Mouse (Mus musculus) MEL (cell line): Measurements from ENCODE around the gene Gimap9. TPM values are rescaled to one million over a fixed set of nuclear protein-coding genes. Genes with fewer than 3 reads are reported as not detected.
A peak's percentile ranks its signal among the peaks of the same experiment; 100 is the strongest.

Experiments
- DNase-seq: peaks from one replicate; pipeline ENCODE4 v3.0.0; 2011; ENCODE audit warnings: low read depth, low spot score
- H3K27ac ChIP-seq: 2 replicates; pipeline ENCODE4 v1.5.1; 2012; ENCODE audit warnings: low read depth, mild to moderate bottlenecking, control low read depth, low read length, moderate library complexity; ENCODE audit not compliant: control insufficient read depth
- H3K27me3 ChIP-seq, 2 experiments: fragments of 150-350 bp in 1 of 2; sonication (generic) in 1 of 2; 2 replicates each; pipeline ENCODE4 v1.6.1; 2012; ENCODE audit warnings: low read length in 2 of 2, mild to moderate bottlenecking in 2 of 2, improper control_type of control experiment in 1 of 2, moderate library complexity in 1 of 2; ENCODE audit not compliant: insufficient read depth in 2 of 2, control insufficient read depth in 1 of 2
- H3K36me3 ChIP-seq, 2 experiments: 2 replicates each; pipeline ENCODE4 v1.6.1; 2012 to 2014; ENCODE audit warnings: low read length in 2 of 2, improper control_type of control experiment in 1 of 2, inconsistent platforms in 1 of 2, mild to moderate bottlenecking in 1 of 2; ENCODE audit not compliant: insufficient read depth in 2 of 2, control insufficient read depth in 1 of 2
- H3K4me1 ChIP-seq, 2 experiments: fragments of 150-350 bp in 1 of 2; sonication (generic) in 1 of 2; 2 replicates each; pipeline ENCODE4 v1.6.1; 2012; ENCODE audit warnings: low read length in 2 of 2, improper control_type of control experiment in 1 of 2, mild to moderate bottlenecking in 1 of 2; ENCODE audit not compliant: insufficient read depth in 2 of 2, control insufficient read depth in 1 of 2
- H3K4me3 ChIP-seq, 2 experiments: fragments of 150-350 bp in 1 of 2; sonication (generic) in 1 of 2; 2 replicates each; pipeline ENCODE4 v1.5.1; 2012; ENCODE audit warnings: low read depth in 2 of 2, low read length in 2 of 2, mild to moderate bottlenecking in 2 of 2, moderate library complexity in 2 of 2, control low read depth in 1 of 2, improper control_type of control experiment in 1 of 2; ENCODE audit not compliant: control insufficient read depth in 1 of 2, insufficient read depth in 1 of 2
- H3K79me2 ChIP-seq: 2 replicates; pipeline ENCODE4 v1.6.1; 2012; ENCODE audit warnings: mild to moderate bottlenecking, low read length, moderate library complexity; ENCODE audit not compliant: control insufficient read depth, poor library complexity, insufficient read depth
- H3K9ac ChIP-seq: 2 replicates; pipeline ENCODE4 v1.6.1; 2012; ENCODE audit warnings: low read depth, mild to moderate bottlenecking, control low read depth, low read length, moderate library complexity; ENCODE audit not compliant: control insufficient read depth, poor library complexity, severe bottlenecking
- H3K9me3 ChIP-seq: fragments of 150-350 bp; sonication (generic); replicated peaks from 2 replicates; pipeline ENCODE4 v1.6.1; 2012; ENCODE audit warnings: mild to moderate bottlenecking, low read length, improper control_type of control experiment, moderate library complexity; ENCODE audit not compliant: insufficient read depth
- BHLHE40 ChIP-seq: IDR thresholded peaks from 2 replicates; pipeline ENCODE4 v1.6.1; 2012; ENCODE audit warnings: low read depth, mild to moderate bottlenecking, inconsistent platforms, low read length, improper control_type of control experiment, borderline replicate concordance
- CTCF ChIP-seq, 3 experiments: IDR thresholded peaks in 2 of 3; conservative IDR thresholded peaks in 1 of 3; 2 replicates each; pipeline ENCODE4 v1.5.1; 2011 to 2012; ENCODE audit warnings: low read length in 3 of 3, low read depth in 2 of 3, mild to moderate bottlenecking in 2 of 3, improper control_type of control experiment in 1 of 3, inconsistent platforms in 1 of 3, mixed read lengths in 1 of 3, moderate library complexity in 1 of 3; ENCODE audit not compliant: control insufficient read depth in 1 of 3, insufficient read depth in 1 of 3, poor library complexity in 1 of 3, severe bottlenecking in 1 of 3
- E2F4 ChIP-seq: IDR thresholded peaks from 2 replicates; pipeline ENCODE4 v1.6.1; 2011; ENCODE audit warnings: low read depth, low read length, improper control_type of control experiment, borderline replicate concordance
- ELF1 ChIP-seq: IDR thresholded peaks from 2 replicates; pipeline ENCODE4 v1.6.1; 2014; ENCODE audit warnings: low read depth, mild to moderate bottlenecking, inconsistent platforms, low read length, improper control_type of control experiment, moderate library complexity
- EP300 ChIP-seq, 2 experiments: IDR thresholded peaks; 2 replicates each; pipeline ENCODE4 v1.6.1; 2011; ENCODE audit warnings: improper control_type of control experiment in 2 of 2, low read length in 2 of 2, low read depth in 1 of 2, mild to moderate bottlenecking in 1 of 2
- ETS1 ChIP-seq: IDR thresholded peaks from 2 replicates; pipeline ENCODE4 v1.6.1; 2012; ENCODE audit warnings: low read depth, mild to moderate bottlenecking, inconsistent platforms, low read length, improper control_type of control experiment, moderate library complexity
- GATA1 ChIP-seq: IDR thresholded peaks from 2 replicates; pipeline ENCODE4 v1.6.1; 2011; ENCODE audit warnings: low read depth, low read length, improper control_type of control experiment
- HCFC1 ChIP-seq: IDR thresholded peaks from 2 replicates; pipeline ENCODE4 v1.6.1; 2012; ENCODE audit warnings: low read depth, mild to moderate bottlenecking, inconsistent platforms, low read length, improper control_type of control experiment, moderate library complexity
- JUND ChIP-seq: IDR thresholded peaks from 2 replicates; pipeline ENCODE4 v1.6.1; 2011; ENCODE audit warnings: low read depth, mild to moderate bottlenecking, improper control_type of control experiment, low read length
- KAT2A ChIP-seq: conservative IDR thresholded peaks from 2 replicates; pipeline ENCODE4 v1.6.1; 2012; ENCODE audit warnings: low read depth, low read length, improper control_type of control experiment, inconsistent platforms
- MAZ ChIP-seq: IDR thresholded peaks from 2 replicates; pipeline ENCODE4 v1.6.1; 2012; ENCODE audit warnings: low read depth, mild to moderate bottlenecking, inconsistent platforms, low read length, improper control_type of control experiment
- MXI1 ChIP-seq: IDR thresholded peaks from 2 replicates; pipeline ENCODE4 v1.6.1; 2011; ENCODE audit warnings: mild to moderate bottlenecking, low read depth, low read length, improper control_type of control experiment
- MYB ChIP-seq: IDR thresholded peaks from 2 replicates; pipeline ENCODE4 v1.6.1; 2011; ENCODE audit warnings: mild to moderate bottlenecking, low read depth, low read length, improper control_type of control experiment
- MYC ChIP-seq: IDR thresholded peaks from 2 replicates; pipeline ENCODE4 v1.6.1; 2011; ENCODE audit warnings: low read depth, mild to moderate bottlenecking, low read length, improper control_type of control experiment, moderate library complexity
- POLR2A ChIP-seq, 2 experiments: IDR thresholded peaks; 2 replicates each; pipeline ENCODE4 v1.6.1; 2011 to 2012; ENCODE audit warnings: low read length in 2 of 2, mild to moderate bottlenecking in 2 of 2, control low read depth in 1 of 2, improper control_type of control experiment in 1 of 2, low read depth in 1 of 2, moderate library complexity in 1 of 2; ENCODE audit not compliant: control insufficient read depth in 1 of 2, insufficient read depth in 1 of 2, poor library complexity in 1 of 2
- UBTF ChIP-seq: IDR thresholded peaks from 2 replicates; pipeline ENCODE4 v1.6.1; 2012; ENCODE audit warnings: low read depth, mild to moderate bottlenecking, inconsistent platforms, low read length, improper control_type of control experiment, moderate library complexity, borderline replicate concordance; ENCODE audit not compliant: insufficient read depth
- USF1 ChIP-seq: IDR thresholded peaks from 2 replicates; pipeline ENCODE4 v1.6.1; 2014; ENCODE audit warnings: low read depth, mild to moderate bottlenecking, inconsistent platforms, low read length, improper control_type of control experiment, moderate library complexity
- USF2 ChIP-seq, 2 experiments: IDR thresholded peaks; 2 replicates each; pipeline ENCODE4 v1.6.1; 2011 to 2012; ENCODE audit warnings: improper control_type of control experiment in 2 of 2, low read length in 2 of 2, borderline replicate concordance in 1 of 2, inconsistent platforms in 1 of 2, low read depth in 1 of 2, mild to moderate bottlenecking in 1 of 2; ENCODE audit not compliant: insufficient read depth in 1 of 2
- ZNF384 ChIP-seq: IDR thresholded peaks from 2 replicates; pipeline ENCODE4 v1.6.1; 2012; ENCODE audit warnings: low read depth, mild to moderate bottlenecking, inconsistent platforms, low read length, improper control_type of control experiment
- polyA plus RNA-seq, 2 experiments: library from polyadenylated mRNA; stranded (reverse) in 1 of 2; unstranded in 1 of 2; fragments of >175 nt in 1 of 2; fragments of >200 nt in 1 of 2; gene quantifications; 2 replicates each; pipeline versions ENCODE4 v1.2.1 to v1.2.4; 2012; ENCODE audit warnings: low replicate concordance in 2 of 2, low read depth in 1 of 2; ENCODE audit not compliant: insufficient read length in 2 of 2, insufficient read depth in 1 of 2, missing spikeins in 1 of 2
- total RNA-seq: library from RNA; depleted of rRNA; stranded (reverse); fragments of 300-350 nt; gene quantifications from 2 replicates; pipeline ENCODE4 v1.2.3, GENCODE M21; 2012; rRNA removed

Gimap9 gene
- total RNA-seq (3.8 and 4.8 TPM in 2 replicates), polyA plus RNA-seq (1 to 10 TPM in 1 of 2 experiments, not detected in 1; 6.2 TPM)

DNA sequence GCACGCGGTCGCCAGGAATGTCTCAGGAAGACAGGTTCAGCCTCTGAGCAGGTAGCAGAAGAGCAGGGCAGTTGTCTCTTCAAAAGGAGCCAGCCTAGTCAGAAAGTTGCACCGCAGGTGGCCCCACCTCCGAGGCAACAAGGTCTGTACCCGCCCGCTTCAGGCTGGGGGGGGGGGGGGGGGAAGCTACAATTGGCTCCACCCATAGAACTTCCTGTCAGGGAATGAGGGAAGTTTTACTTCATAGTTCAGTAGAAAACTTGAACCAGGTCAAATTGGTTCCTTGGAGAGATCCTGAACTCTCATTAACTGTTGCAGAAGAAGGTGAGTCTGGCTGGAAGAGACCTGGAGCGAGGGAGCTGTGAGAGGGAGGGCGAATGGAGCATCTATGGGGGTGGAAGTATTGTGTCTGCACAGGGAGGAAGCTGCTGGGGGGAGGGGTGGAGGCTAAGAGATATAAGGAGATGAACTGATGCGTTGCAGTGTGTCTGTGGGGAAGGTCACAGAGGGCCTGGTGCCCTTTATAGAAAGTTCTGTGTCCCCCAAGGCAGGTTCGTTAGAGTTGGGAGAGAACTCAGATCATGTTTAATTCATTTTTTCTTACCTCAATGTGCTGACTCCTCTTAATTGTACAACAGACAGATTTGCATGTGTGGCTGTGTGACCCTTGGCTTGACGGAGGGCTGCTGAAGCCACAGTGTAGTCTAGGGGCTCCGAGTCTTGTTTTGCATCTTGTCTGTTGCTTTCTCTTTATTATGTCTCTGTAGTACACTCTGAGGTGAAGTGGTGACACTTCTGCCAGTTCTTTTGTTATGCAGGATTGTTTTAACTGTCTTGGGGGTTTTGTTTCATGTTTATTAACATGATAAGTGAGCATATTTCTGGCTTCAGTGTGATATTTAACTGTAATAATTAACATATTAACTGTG is at the start of gene Gimap9:
Gene Gimap9, plus strand, starts transcription at position 199 of the 929 bp plus-strand sequence.
- TF ChIP-seq JUND (no peak), ELF1 (no peak), ETS1 (no peak), HCFC1 (peak; percentile 24; the same call in 1 of the 2 replicates), POLR2A (IDR thresholded peaks at IDR 0.05; ENCODE audit: control insufficient read depth in 1 of 2, insufficient read depth in 1 of 2, low read depth in 1 of 2, low read length in 2 of 2, poor library complexity in 1 of 2) (peak in 1 of 2 experiments; percentile 51; a peak in 2 of 4 replicates), MYB (no peak), UBTF (no peak), BHLHE40 (no peak), EP300 (IDR thresholded peaks at IDR 0.05; ENCODE audit: low read depth in 1 of 2, low read length in 2 of 2) (no peak), USF2 (IDR thresholded peaks at IDR 0.05; ENCODE audit: borderline replicate concordance in 1 of 2, insufficient read depth in 1 of 2, low read depth in 1 of 2, low read length in 2 of 2) (no peak), E2F4 (no peak), GATA1 (no peak), KAT2A (no peak), CTCF (IDR thresholded peaks at IDR 0.05 in 2 of 3, conservative IDR thresholded peaks at IDR 0.05 in 1 of 3; ENCODE audit: control insufficient read depth in 1 of 3, insufficient read depth in 1 of 3, low read depth in 2 of 3, low read length in 3 of 3, poor library complexity in 1 of 3, severe bottlenecking in 1 of 3) (no peak), ZNF384 (no peak), MXI1 (0 out of 2 replicates have a peak, but pooled peaks have one; percentile 27), MAZ (peak; percentile 41; the same call in 1 of the 2 replicates), USF1 (no peak), MYC (no peak)
- Histone ChIP-seq H3K4me3 (peak within 1 kb of the TSS; percentile 69 to 87), H3K9me3 (no peaks in the 10 kb centered on the region), H3K79me2 (0 out of 2 replicates have a peak, but pooled peaks cover 2% of the 10 kb centered on the region), H3K36me3 (no peaks in the 10 kb centered on the region; a peak in 1 of 4 replicates), H3K27me3 (no peaks in the 10 kb centered on the region), H3K27ac (peak within 1 kb of the TSS; percentile 77), H3K9ac (peak within 1 kb of the TSS; percentile 74), H3K4me1 (no peaks in the 10 kb centered on the region)
- DNase-seq: peak; percentile 74
